Mouse (Mus musculus) midbrain, embryonic 10.5 days (tissue): Measurements from ENCODE around the gene Setdb1. TPM values are rescaled to one million over a fixed set of nuclear protein-coding genes. Genes with fewer than 3 reads are reported as not detected.

ENCODE experiments used
- DNase-seq: peaks from one replicate; pipeline ENCODE4 v3.0.0-alpha.2; 2017; ENCODE audit warnings: low spot score
- H3K27ac ChIP-seq: fragments of 300-500 bp; sonication (generic); replicated peaks from 2 replicates; pipeline ENCODE4 v1.5.1; 2016; ENCODE audit warnings: mild to moderate bottlenecking
- H3K27me3 ChIP-seq: fragments of 300-500 bp; sonication (generic); 2 replicates; pipeline ENCODE4 v1.6.1; 2016; ENCODE audit warnings: low read depth, mild to moderate bottlenecking; ENCODE audit not compliant: poor library complexity, severe bottlenecking
- H3K36me3 ChIP-seq: fragments of 300-500 bp; sonication (generic); 2 replicates; pipeline ENCODE4 v1.6.1; 2016; ENCODE audit warnings: mild to moderate bottlenecking, moderate library complexity
- H3K4me1 ChIP-seq: fragments of 300-500 bp; sonication (generic); 2 replicates; pipeline ENCODE4 v1.6.1; 2016
- H3K4me3 ChIP-seq: fragments of 300-500 bp; sonication (generic); 2 replicates; pipeline ENCODE4 v1.5.1; 2016; ENCODE audit warnings: mild to moderate bottlenecking, moderate library complexity
- H3K9me3 ChIP-seq: fragments of 300-500 bp; sonication (generic); replicated peaks from 2 replicates; pipeline ENCODE4 v1.6.1; 2016; ENCODE audit warnings: mild to moderate bottlenecking
- WGBS: fragments of 180-500 bp; shearing (Covaris S2); methylation state at CpG from one replicate; pipeline ENCODE4 v1.1.7; 2016; 5-methylcytosine and 5-hydroxymethylcytosine counted together
- polyA plus RNA-seq: library from polyadenylated mRNA; unstranded; fragments of >200 nt; fragmentation: Nextera tagmentation; extraction: Ambion mirVana; gene quantifications from 2 replicates; pipeline ENCODE4 v1.2.1, GENCODE M21; 2016

Setdb1 gene
- polyA plus RNA-seq, 1 experiment from 2014 or later = 52.3 TPM

DNA sequence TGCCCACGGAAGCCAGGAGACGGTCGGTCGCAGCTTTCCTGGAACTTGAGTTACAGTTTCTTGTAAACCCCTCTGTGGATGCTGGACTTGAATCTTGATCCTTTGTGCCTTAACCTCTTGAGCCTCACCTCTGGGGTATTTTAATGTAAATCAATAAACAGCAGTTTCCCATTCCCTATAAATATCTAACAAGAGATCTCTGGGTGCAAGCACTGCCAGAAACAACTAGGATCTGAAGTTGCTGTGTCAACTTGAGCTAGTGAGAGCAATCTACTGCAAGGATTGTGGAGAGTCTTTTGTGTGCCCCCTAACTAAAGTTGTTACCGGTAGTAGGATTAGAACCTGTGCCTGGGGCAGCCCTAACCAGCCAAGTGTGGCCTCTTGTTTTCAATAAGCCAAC is 71.6 kb downstream of the Setdb1 start:
- no peak for DNase-seq
- no peaks in the 10 kb centered on the region for H3K27me3 ChIP-seq
- H3K36me3 ChIP-seq = peaks cover 26% of the 10 kb centered on the region
- no peak overlapping the region for H3K4me3 ChIP-seq
- 94% methylated on average over 5 of the region's 5 CpGs for WGBS
- H3K4me1 ChIP-seq = peaks cover 35% of the 10 kb centered on the region
- no peak overlapping the region for H3K27ac ChIP-seq
- no peaks in the 10 kb centered on the region for H3K9me3 ChIP-seq

GRCm38 (mm10) chr3:95284501-95285281 is 72.3 kb downstream of the Setdb1 start:
- peaks cover 37% of the 10 kb centered on the region for H3K4me1 ChIP-seq
- WGBS = 92% methylated on average over 12 of the region's 12 CpGs
- H3K4me3 ChIP-seq = peak overlapping the region; percentile 81
- H3K27ac ChIP-seq = no peak overlapping the region
- no peak for DNase-seq
- peaks cover 21% of the 10 kb centered on the region for H3K36me3 ChIP-seq
- no peaks in the 10 kb centered on the region for H3K27me3 ChIP-seq
- H3K9me3 ChIP-seq = no peaks in the 10 kb centered on the region

DNA sequence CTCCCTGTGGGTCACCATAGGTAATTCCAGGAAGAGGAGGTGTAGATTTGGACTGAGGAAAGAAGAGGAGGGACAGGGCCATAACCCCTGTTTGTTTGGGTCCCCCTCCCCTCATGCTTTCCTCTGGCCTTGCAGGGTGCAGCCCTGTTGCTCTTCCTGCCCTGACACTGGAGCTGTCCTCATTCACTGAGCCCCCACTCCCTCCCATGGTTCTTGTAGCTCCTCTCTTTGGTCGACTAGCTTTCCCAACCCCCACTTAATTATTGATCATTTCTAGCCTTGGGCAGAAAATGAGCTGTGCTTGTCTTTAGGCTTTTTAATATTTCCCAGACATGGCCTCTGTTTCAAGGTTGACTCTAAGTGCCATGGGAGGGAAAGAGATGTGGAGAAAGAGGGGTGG is 72.9 kb downstream of the Setdb1 start:
- WGBS = 52% methylated on average over 1 of the region's 1 CpGs
- peaks cover 37% of the 10 kb centered on the region for H3K4me1 ChIP-seq
- H3K36me3 ChIP-seq = peaks cover 17% of the 10 kb centered on the region
- no peak for DNase-seq
- H3K27me3 ChIP-seq = no peaks in the 10 kb centered on the region
- peak overlapping the region; percentile 81 for H3K4me3 ChIP-seq
- no peaks in the 10 kb centered on the region for H3K9me3 ChIP-seq
- H3K27ac ChIP-seq = peak overlapping the region; percentile 95; the same call in 1 of the 2 replicates

DNA sequence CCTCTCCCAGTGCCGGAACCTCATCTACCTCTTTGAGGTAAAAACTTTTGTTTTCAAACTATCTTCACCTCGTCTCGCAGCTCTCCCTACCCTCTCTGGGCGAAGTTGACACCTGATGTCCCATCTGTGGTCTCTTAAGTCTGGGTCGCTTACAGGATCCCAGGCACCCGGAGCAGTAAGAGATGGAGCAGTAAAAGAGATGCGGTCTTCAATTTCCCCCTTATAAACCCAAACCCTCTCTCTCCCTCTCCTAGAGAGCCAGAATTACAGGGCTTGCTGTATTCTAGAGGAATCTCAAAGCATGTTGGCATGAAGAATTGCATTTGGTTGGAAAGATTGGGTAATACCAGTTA is 73.4 kb downstream of the Setdb1 start:
- 4% methylated on average over 7 of the region's 7 CpGs for WGBS
- peak overlapping the region; percentile 95 for H3K27ac ChIP-seq
- H3K4me1 ChIP-seq = peaks cover 37% of the 10 kb centered on the region
- peaks cover 14% of the 10 kb centered on the region for H3K36me3 ChIP-seq
- no peaks in the 10 kb centered on the region for H3K27me3 ChIP-seq
- DNase-seq = no peak
- peak overlapping the region; percentile 81 for H3K4me3 ChIP-seq
- no peaks in the 10 kb centered on the region for H3K9me3 ChIP-seq

- WGBS = under 1% methylated on average over 51 of the region's 51 CpGs
- no peaks in the 10 kb centered on the region for H3K27me3 ChIP-seq
- peaks cover 9% of the 10 kb centered on the region for H3K36me3 ChIP-seq
- DNase-seq = peak; percentile 84
- H3K4me1 ChIP-seq = peaks cover 37% of the 10 kb centered on the region
- H3K9me3 ChIP-seq = no peaks in the 10 kb centered on the region
- peak overlapping the region; percentile 81 for H3K4me3 ChIP-seq
- peak overlapping the region; percentile 95 for H3K27ac ChIP-seq
Observed at GRCm38 (mm10) chr3:95282865-95283588, 74.0 kb downstream of the Setdb1 start.

GRCm38 (mm10) chr3:95282381-95282864 is 74.6 kb downstream of the Setdb1 start:
- Histone ChIP-seq H3K27me3 (no peaks in the 10 kb centered on the region), H3K36me3 (0 out of 2 replicates have a peak, but pooled peaks cover 3% of the 10 kb centered on the region), H3K4me1 (peaks cover 37% of the 10 kb centered on the region), H3K27ac (peak overlapping the region; percentile 95), H3K9me3 (no peaks in the 10 kb centered on the region), H3K4me3 (peak overlapping the region; percentile 81)
- WGBS = 1% methylated on average over 11 of the region's 11 CpGs
- DNase-seq = no peak

DNA sequence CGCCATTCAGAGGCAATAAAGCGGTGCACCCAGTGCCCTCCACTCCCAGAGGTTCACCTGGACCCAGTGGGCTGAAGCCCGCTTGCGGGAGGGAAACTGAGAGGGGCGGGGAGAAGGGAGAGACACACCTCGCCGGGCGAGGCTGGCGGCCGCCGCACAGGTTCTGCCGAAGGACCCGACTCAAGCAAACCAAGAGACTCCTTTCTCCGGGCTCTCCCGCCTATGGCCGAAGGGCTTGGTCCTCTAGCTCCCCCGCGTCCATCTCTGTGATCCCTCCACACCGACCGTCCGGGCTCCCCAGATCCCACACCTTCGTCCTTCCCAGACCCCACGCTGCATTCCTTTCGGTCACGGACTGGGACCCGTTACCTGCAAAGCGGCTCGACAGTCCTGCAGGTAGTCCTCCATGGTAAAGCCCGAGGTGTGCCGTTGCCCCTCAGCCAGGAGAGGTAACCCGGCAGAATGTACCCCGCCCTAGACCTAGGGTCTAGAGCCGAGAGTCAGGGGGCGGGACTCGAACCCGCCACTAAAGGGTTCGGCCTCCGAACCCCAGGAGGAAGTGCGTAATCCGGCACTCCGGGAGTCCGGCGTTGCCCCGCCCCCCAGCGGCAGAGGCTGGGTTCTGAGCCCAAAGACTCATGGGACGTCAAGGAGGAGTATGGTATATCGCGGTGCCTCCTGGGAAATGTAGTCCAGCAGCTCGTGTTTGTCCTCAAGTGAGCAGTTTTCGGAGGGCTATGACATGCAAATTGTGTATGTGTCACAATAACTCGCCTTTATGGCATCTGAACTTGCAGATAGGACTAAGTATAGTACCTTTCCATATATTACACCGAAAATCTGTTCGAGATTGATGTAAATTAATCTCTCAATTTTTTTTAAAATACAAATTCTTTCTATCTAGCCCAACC is 75.5 kb downstream of the Setdb1 start, which contains the start of the genes Mindy1 and Prune1:
TSS of gene Mindy1 (plus strand) at position 130 of the 911 bp plus-strand sequence.
TSS of gene Prune1 (minus strand) at position 861 of the 911 bp plus-strand sequence.
- Histone ChIP-seq H3K27ac (peak within 1 kb of the TSS; percentile 95), H3K36me3 (no peaks in the 10 kb centered on the region), H3K9me3 (no peaks in the 10 kb centered on the region), H3K4me1 (peaks cover 39% of the 10 kb centered on the region), H3K27me3 (no peaks in the 10 kb centered on the region), H3K4me3 (peak within 1 kb of the TSS; percentile 81)
- under 1% methylated on average over 53 of the region's 53 CpGs for WGBS
- peak; percentile 97 for DNase-seq

GRCm38 (mm10) chr3:95280747-95281146 is 76.3 kb downstream of the Setdb1 start:
- Histone ChIP-seq H3K27ac (peak overlapping the region; percentile 95), H3K36me3 (no peaks in the 10 kb centered on the region), H3K4me3 (peak overlapping the region; percentile 81), H3K9me3 (no peaks in the 10 kb centered on the region), H3K4me1 (peaks cover 39% of the 10 kb centered on the region), H3K27me3 (no peaks in the 10 kb centered on the region)
- WGBS = 25% methylated on average over 8 of the region's 8 CpGs
- DNase-seq = no peak

- no peak for DNase-seq
- Histone ChIP-seq H3K36me3 (peaks cover 7% of the 10 kb centered on the region; the same call in 1 of the 2 replicates), H3K27me3 (no peaks in the 10 kb centered on the region), H3K27ac (no peak overlapping the region), H3K4me3 (no peak overlapping the region), H3K4me1 (peaks cover 18% of the 10 kb centered on the region), H3K9me3 (no peaks in the 10 kb centered on the region)
- 95% methylated on average over 1 of the region's 1 CpGs for WGBS
Observed at GRCm38 (mm10) chr3:95277149-95277551, 79.9 kb downstream of the Setdb1 start.

DNA sequence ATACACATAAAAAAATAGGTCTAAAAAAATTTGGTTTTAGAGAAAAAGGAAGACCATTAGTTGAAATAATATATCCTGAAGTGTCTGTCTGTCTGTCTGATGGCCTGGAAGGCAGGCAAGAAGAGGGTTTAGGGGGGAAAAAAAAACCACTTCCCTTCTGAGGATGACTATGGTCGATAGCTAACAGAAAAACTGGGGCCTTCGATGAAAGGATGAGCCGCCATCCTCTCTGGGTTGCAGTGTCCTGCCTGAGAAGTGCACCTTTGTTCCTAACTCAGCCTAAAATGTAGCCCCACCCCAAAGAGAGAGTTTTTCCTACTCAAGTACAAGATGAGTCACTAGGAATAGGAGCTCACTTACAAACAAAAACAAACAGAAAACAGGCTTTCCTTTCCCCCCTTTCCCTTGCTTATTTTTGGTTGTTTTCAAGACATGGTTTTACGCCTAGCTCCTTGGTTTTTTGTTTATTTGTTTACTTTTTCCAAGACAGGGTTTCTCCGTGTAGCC is 80.5 kb downstream of the Setdb1 start:
- no peaks in the 10 kb centered on the region for H3K27me3 ChIP-seq
- peaks cover 13% of the 10 kb centered on the region for H3K4me1 ChIP-seq
- peaks cover 7% of the 10 kb centered on the region; the same call in 1 of the 2 replicates for H3K36me3 ChIP-seq
- WGBS = 78% methylated on average over 5 of the region's 5 CpGs
- no peak for DNase-seq
- H3K4me3 ChIP-seq = no peak overlapping the region
- H3K27ac ChIP-seq = no peak overlapping the region
- H3K9me3 ChIP-seq = no peaks in the 10 kb centered on the region

DNA sequence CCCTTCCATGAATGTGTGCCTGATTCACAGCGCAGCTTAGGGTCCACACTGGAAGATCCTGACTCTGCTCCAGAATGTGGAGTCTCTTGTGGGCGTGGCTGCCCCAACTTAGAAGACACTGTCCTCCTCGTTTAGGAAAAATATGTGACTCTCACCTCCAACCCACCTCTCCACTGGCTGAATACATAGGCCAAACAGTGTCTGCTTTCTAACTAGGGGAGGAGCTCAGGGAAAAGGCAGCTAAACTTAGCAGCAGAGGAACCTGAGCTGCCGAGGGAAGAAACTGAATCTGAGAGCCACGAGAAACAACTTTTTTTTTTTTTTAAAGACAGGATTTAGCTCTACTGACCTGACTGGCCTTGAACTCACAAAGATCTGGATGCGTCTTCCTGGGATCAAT is 81.8 kb downstream of the Setdb1 start:
- Histone ChIP-seq H3K9me3 (no peaks in the 10 kb centered on the region), H3K27ac (no peak overlapping the region), H3K4me3 (no peak overlapping the region), H3K27me3 (no peaks in the 10 kb centered on the region), H3K36me3 (peaks cover 7% of the 10 kb centered on the region; the same call in 1 of the 2 replicates), H3K4me1 (peaks cover 2% of the 10 kb centered on the region; the same call in 1 of the 2 replicates)
- no peak for DNase-seq
- WGBS = 88% methylated on average over 6 of the region's 6 CpGs

DNA sequence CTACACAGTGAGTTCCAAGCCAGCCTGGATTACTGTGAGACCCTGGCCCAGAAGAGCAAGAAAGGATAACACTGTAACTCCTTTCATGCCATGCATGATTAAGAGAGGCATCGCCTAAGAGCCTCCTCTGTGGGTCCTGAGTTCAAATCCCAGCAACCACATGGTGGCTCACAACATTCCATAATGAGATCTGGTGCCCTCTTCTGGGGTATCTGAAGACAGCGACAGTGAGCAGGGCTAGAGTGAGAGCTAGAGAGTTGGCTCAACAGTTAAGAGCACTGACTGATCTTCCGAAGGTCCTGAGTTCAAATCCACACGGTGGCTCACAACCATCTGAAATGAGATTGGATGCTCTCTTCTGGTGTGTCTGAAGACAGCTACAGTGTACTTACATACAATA is 82.5 kb downstream of the Setdb1 start:
- H3K27me3 ChIP-seq = no peaks in the 10 kb centered on the region
- peaks cover 2% of the 10 kb centered on the region; the same call in 1 of the 2 replicates for H3K4me1 ChIP-seq
- no peak overlapping the region for H3K4me3 ChIP-seq
- H3K36me3 ChIP-seq = peaks cover 8% of the 10 kb centered on the region; the same call in 1 of the 2 replicates
- H3K27ac ChIP-seq = no peak overlapping the region
- no peaks in the 10 kb centered on the region for H3K9me3 ChIP-seq
- 94% methylated on average over 4 of the region's 4 CpGs for WGBS
- DNase-seq = no peak
